Mouse (Mus musculus): ENCODE measurements at regions not wholly inside any gene's neighbourhood (a gene's known extent, or its start where the extent isn't known, plus 50 kb on each side); places are given as distances from the start of the nearest gene placed in this dataset.

DNA sequence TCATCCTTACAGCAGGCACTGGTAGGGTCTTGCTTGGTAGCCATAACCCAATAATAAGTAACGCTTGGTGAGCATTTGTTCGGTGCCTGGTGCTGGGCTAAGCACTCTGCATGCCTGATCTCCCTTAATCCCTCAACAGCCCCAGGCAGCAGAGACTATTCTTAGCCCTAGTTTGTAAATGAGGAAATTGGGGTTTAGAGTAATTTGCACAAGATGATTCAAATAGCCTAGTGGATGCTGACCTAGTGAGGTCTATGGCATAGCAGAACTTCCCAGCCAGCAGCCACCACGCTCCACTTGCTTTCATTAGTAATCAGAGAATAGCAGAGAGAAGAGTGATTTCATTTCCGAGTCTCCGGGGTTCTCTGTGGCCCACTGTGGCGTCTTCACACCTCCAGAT, 622.2 kb downstream of the Ets1 start:
- CTCF ChIA-PET, result interaction anchor here in 1 of 4 experiments (0.7 kb wide), 1 partner anchor 383 kb away, joined by 8 read pairs; no protein-coding TSS in a partner anchor
- POLR2A ChIA-PET, result no interaction called here

DNA sequence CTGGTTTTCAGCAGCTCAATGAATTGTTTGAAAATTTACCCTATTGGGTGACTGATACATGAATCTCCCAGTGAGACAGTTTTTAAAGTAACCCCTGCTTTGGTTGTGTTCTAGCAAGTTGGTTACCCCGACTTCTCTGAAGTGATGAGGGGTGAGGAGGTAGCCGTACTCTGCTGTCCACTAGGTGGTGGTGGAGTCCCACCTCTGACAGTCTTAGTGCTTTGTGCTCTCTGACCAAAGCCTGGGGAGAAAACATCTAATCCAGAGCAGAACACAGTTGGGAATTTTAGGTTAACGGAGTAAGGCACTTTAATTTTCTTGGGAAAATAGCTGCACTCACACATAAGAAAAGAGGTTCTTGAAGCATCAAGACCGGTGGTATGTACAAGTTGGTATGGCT, 624.1 kb downstream of the Ets1 start:
- ChIA-PET POLR2A (no interaction called here), CTCF (no interaction called here)

DNA sequence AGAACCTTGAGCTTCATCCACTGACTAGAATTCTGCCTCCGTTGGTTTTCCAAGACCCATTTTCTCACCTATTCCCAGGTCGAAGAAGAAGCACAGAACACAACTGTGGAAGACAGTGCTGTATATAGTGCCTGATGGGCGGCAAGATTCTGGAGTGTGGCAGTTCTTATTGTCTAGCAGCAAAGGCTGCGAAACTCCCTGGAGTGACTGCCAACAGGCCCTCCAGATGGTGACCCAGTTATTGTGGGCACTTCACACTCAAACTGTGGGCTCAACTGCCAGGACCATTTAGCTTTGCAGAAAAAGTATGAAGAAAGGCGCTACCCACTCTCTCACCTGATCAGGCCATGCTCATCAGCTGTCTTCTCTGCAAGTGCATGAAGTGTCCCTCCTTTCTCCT, 653.4 kb downstream of the Ets1 start:
- CTCF ChIA-PET, result no interaction called here
- POLR2A ChIA-PET, result no interaction called here

DNA sequence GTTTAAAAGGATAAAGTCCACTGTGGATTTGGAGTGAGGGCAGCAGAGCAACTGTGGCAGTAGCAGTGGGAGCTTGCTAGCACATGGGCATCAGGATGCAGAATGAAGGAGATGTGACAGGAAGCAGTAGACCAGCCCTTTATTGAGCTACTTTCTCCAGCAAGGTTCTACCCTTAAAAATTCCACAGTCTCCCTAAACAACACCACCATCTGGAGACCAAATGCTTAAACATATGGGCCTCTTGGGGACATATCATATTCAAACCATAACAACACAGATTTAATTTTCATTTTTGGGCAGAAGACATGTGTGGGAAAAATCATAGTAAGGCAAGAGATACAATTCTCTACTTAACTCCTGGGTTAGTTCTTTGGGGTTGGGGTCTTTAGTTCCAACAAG, 656.1 kb downstream of the Ets1 start:
- ChIA-PET POLR2A (no interaction called here), CTCF (no interaction called here)

- ChIA-PET POLR2A (no interaction called here), CTCF (no interaction called here)
Observed at GRCm38 (mm10) chr9:33295925-33296324, 659.9 kb downstream of the Ets1 start.

DNA sequence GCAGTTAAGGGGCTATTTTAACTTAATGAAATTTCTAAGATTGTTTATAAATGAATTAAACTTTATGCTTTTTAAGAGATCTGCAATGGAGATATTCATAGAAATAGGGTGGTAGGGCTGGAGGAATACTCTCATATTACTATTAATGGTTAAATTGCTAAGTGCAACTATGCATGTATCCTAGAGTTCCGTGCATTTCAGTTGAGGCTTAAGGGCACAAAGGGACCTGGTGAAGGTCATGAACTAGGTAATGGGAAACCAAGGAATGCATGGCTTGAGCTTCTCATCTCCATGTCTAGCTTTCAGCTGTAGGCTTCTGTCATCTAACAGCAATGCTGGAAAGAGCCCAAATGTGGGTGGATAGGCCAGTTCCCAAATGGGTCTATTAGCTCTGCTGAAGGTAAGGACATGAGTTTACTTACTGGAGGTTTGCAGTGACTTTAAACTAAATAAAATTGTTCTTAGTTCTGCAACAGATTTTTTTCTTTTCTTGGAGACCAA, 683.6 kb downstream of the Ets1 start:
- ChIA-PET POLR2A (no interaction called here), CTCF (no interaction called here)

DNA sequence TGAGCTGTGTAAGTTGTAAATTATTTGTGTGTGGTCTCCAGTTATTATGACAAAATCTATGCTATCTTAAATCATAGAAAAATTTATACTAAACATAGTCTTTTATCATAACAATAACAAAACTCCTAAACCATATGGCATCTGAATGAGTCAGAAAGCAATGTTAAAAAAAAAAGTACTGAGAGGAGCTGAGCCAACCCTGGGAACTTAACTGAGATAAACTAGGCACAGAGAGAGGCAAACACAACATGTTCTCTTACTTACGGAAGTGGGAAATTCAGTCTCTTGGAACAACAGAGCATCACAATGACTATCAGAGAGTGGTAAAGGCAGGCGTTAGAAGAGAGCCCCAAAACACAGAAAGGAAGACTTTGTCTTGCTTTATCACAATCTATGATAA, 691.7 kb downstream of the Ets1 start:
- ChIA-PET CTCF (no interaction called here), POLR2A (no interaction called here)

DNA sequence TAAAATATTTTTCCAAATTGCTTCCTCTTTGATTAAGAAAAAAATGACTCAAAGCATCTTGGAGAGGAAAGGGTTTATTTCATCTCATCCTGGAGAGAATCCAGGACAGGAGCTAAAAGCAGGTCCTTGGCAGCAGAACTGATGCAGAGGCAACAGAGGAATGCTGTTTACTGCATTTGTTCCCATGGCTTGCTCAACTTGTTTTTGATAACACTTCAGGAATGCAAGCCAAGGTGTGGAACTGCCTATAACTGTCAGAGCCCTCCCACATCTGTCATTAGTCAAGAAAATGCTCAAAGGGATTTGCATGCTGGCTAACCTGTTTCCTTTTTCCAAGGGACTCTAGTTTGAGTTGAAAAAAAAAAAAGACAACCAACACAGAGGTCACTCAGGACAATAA, 714.2 kb downstream of the Ets1 start:
- CTCF ChIA-PET, result no interaction called here
- POLR2A ChIA-PET, result no interaction called here

DNA sequence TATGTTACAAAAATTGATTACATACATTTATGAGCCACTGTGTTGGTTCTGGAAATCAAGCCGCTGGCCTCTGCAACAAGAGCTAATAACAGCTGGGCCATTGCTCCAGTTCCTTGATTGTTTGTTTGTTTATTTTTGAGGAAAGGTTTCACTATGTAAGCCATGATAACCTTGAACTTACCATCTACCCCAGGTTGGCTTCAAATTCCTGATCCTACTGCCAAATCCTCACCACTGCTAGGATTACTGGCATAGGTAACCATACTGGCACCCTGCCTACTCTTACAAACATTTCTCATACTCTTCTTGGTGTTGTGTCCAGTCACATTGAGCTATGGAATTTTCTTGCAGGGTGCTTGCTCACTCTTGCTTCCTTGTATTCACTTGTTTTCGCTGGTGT, 720.6 kb downstream of the Ets1 start:
- POLR2A ChIA-PET, result no interaction called here

GRCm38 (mm10) chr9:33360966-33361365, 724.9 kb downstream of the Ets1 start:
- CTCF ChIA-PET, result no interaction called here

More for the DNA sequence above, 720.6 kb downstream of the Ets1 start:
- CTCF ChIA-PET, result no interaction called here

GRCm38 (mm10) chr9:33389170-33389569, 753.1 kb downstream of the Ets1 start:
- POLR2A ChIA-PET, result no interaction called here
- CTCF ChIA-PET, result no interaction called here

More at GRCm38 (mm10) chr9:33360966-33361365, 724.9 kb downstream of the Ets1 start:
- POLR2A ChIA-PET, result no interaction called here

DNA sequence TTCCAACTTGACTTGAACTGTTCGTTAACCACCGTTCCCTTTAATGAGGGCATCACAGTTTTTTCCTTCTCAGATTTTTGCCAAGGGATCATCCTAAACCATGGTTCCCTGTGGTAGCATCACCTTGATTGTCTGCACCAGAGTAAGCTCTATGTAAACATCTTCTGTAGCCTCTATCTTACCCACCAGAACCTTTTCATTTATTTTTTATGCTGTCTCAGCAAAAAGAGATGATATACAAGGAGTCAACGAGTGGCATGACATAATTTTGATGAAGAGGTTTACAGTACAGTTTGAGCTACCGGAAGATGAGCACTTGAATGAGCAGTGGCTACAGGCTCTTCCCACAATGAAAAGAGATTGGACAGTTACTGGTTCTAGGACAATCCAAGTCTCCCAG, 768.7 kb downstream of the Ets1 start:
- ChIA-PET POLR2A (no interaction called here), CTCF (no interaction called here)

DNA sequence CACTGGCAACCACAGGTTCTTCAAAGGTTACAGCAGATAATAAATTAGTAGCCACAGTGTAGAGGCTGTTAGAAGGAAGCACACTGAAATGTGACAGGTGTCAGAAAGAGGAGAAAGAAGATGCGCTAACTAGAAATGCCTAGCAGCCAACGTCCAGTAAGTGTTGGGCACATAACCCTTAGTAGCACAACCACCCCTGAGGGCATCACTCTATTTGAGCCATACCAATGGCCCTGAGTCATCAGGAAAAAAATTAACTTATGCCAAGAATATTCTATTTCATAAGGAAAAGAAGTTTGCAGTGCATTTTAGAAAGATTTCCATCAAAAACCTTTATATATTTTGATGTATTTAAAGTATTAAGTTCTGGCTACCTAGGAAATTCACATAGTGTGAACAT, 771.5 kb downstream of the Ets1 start:
- CTCF ChIA-PET, result no interaction called here
- POLR2A ChIA-PET, result no interaction called here

DNA sequence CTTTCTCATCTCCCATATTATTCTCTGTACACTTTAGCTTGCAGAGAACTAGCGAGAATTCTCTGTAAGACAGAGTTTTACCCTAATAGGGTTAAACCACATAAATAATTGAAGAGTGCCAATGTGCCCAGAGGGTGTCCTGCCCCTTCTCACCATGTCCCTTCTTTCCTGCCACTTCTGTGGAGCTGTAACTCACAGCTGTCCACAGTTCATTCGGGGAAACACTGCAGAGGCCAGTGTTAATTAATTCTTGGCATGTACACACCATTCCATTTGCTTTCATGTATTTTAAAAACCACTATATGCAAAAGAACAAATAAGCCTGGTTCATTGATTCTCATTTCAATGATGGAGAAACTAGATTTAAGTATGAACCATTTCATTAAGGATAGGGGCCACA, 787.8 kb downstream of the Ets1 start:
- CTCF ChIA-PET, result no interaction called here
- POLR2A ChIA-PET, result no interaction called here

- ChIA-PET CTCF (no interaction called here), POLR2A (no interaction called here)
Observed at GRCm38 (mm10) chr9:33436459-33436858, 800.4 kb downstream of the Ets1 start.

DNA sequence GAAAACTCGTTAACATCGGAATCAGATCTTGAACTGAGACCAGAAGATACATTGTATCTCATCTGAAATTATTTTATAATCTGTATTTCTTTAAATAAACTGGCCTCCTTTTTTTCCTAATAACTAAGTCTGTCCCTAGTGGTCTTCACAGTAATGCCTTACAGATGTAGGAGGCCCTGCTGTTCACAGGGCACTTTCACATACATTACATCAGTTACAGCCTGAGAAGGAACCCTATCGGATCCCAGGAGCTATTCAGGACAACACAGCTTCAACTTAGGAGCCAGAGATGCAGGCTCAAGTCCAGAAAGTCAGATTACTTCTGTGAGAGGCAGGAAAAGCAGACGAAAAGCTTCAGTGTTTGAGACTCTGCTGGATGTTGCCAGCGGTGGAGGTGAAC, 806.2 kb downstream of the Ets1 start:
- CTCF ChIA-PET, result no interaction called here
- POLR2A ChIA-PET, result no interaction called here

DNA sequence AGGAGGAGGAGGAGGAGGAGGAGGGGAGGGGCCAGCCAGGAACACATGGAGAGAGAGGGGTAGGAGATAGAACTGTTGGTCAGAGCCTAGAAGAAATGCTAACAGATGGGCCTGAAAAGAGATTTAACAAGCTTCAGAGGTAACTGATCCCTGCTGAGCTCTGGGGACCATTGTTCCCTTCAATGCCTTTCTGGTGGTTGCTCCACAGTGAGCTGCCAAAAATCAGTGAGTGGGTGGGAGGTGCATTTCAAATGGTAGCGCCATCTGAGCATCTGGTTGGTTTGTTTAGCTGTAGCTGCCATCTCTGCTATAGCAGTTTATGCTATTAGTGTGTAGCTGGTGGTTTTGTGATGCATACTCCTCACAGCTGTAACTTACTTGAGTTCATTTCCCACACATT, 809.9 kb downstream of the Ets1 start:
- POLR2A ChIA-PET, result interaction anchor here in 1 of 4 experiments (0.6 kb wide), 1 partner anchor 84 kb away, joined by 9 read pairs; no protein-coding TSS in a partner anchor
- CTCF ChIA-PET, result no interaction called here

GRCm38 (mm10) chr9:33475106-33475505, 839.1 kb downstream of the Ets1 start:
- ChIA-PET POLR2A (no interaction called here), CTCF (no interaction called here)

GRCm38 (mm10) chr9:33482845-33483540, 847.0 kb downstream of the Ets1 start:
- ChIA-PET POLR2A (no interaction called here), CTCF (no interaction called here)

DNA sequence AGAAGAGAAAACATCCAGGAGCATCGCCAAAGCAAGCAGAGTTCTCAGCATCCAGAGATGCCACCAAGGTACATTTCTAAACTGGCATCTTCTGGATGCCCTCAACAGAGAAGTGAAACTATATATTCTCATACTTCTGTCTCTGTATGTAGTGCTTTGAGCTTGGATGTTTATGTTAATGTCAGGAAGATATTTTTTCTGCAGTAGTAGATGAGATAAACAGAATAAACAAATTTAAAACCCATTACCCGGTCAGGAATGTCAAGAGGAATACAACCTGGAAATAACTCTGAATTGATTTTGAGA, 847.5 kb downstream of the Ets1 start:
- POLR2A ChIA-PET, result no interaction called here
- CTCF ChIA-PET, result no interaction called here

DNA sequence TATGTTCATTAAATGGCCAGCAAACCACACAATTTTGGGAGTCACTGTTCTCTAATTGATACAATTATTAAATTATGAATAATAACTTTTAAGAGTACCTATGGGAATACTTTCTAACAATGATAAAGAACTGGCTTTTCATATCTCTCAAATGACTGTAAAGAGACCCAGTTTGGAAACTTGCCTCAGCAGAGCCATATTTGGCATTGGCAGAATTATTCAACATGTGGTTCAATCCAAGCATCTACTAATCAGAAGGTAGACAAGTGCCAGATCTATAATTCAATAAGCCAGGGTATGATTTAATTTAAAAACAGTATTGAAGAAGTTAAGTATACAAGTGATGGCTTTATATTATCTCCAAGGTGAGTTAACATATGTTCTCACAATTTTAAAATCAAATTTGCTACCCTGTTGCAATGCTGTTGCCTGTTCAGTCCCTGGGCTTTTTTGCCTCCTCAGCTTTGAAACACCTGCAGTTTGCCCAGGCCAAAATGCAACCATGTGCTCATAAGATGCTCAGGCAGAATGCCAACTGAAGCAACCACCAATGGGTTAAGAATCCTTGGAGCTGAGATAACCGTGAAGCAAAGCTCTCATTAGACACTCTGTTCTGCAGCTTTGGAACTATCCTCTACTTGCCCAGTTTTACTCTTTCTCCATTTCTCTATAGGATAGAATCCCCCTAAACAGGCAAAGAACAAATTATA, 897.2 kb downstream of the Ets1 start:
- ChIA-PET CTCF (no interaction called here), POLR2A (no interaction called here)

DNA sequence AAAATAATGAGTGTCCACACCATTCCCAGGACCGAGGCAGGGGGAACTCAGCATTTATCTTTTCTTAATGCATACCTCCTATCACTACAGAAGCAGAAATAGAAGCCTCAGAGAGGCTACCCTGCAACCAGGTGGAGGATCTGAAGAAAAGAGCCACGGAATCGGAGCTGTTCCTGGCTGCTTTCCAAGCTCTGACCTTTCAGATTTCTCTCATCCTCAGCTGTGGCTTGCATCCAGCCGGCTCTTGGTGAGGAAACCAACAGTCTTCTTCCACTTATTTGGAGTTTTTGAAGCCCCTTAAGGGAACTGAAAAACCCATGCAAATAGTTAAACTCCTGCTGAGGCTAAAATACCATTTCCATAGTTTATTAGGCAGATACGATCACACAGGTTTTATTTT, 907.3 kb downstream of the Ets1 start:
- CTCF ChIA-PET, result interaction anchor here in 1 of 4 experiments (0.6 kb wide), 1 partner anchor 1821 kb away, joined by 3 read pairs; no protein-coding TSS in a partner anchor
- POLR2A ChIA-PET, result no interaction called here

Data from embryonic stem cell, embryonic (primary cell).